Mouse (Mus musculus) lung, adult 2 months (tissue): ENCODE measurements at regions not wholly inside any gene's neighbourhood (a gene's known extent, or its start where the extent isn't known, plus 50 kb on each side); places are given as distances from the start of the nearest gene placed in this dataset.

ENCODE experiments used
- CTCF ChIP-seq: fragments of 200-500 bp; IDR thresholded peaks from 2 replicates; pipeline ENCODE4 v1.5.1; 2011; ENCODE audit warnings: mild to moderate bottlenecking, low read length, control low read depth; ENCODE audit not compliant: insufficient read depth
- POLR2A ChIP-seq: fragments of 200-500 bp; IDR thresholded peaks from 2 replicates; pipeline ENCODE4 v1.6.1; 2011; ENCODE audit warnings: low read depth, mild to moderate bottlenecking, control low read depth, low read length, borderline replicate concordance; ENCODE audit errors: extremely low read depth

- no peak for TF ChIP-seq POLR2A
- TF ChIP-seq CTCF = peak; percentile 33; the same call in 1 of the 2 replicates
Observed at GRCm38 (mm10) chr2:12492369-12492768, 73.1 kb upstream of the Mindy3 start.
